Mouse (Mus musculus): Measurements from ENCODE around the gene Ugt1a8. TPM values are rescaled to one million over a fixed set of nuclear protein-coding genes. Genes with fewer than 3 reads are reported as not detected.
"Not testable (repeated sequence)": the region's sequence is repeated elsewhere in the genome, so short reads cannot be mapped to it uniquely, and the experiment has no call there.

Gene Ugt1a8
- polyA plus RNA-seq, 1 experiment from 2014 or later, result not detected

DNA sequence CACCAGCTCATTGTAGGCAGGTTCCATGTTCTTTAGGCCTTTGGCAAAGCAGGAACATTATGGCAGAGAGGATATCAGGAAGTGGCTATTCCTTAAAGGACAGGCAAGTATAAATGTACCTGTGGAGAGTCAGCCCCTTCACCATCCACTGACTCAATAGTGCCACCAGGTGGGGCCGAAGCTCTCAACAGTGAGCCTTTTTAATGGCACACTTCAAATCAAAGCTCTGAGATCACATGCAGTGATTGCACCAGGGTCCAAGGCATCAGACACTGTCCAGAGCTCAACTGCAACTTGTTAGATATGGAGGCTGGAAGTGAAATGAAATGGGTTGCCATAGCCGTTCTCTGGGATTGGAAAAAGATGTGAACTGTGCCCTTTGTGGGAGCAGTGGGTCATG lies 57.7 kb downstream of the Ugt1a8 start:
- not testable (repeated sequence) for H3K9me3 ChIP-seq (replicated peaks); ATAC-seq (replicated peaks; ENCODE audit: low FRiP score); H3K27ac ChIP-seq; H3K4me1 ChIP-seq; H3K36me3 ChIP-seq; H3K9ac ChIP-seq; H3K4me2 ChIP-seq; H3K27me3 ChIP-seq; H3K4me3 ChIP-seq (replicated peaks)
- WGBS, result 83% methylated on average over 2 of the region's 2 CpGs

DNA sequence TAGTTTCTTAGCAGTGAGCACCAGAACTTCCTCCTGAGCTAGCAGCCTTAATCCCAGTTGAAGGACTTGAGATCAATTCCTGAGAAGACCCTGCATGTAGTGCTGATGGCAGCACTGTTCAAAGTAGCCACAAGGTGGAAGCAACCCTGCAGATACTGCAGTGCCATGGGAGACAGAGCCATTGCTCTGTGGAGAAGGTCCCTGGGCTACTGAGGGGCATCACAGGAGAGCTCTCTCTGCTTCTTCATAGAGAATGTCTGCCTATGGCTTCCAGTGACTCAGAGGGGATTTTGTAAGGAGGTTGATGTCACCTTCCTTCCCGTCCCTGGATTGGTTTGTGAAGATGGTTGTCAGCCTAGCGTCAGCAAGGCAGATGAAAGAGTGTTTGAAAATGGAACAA lies 62.5 kb downstream of the Ugt1a8 start:
- not testable (repeated sequence) for H3K9ac ChIP-seq; H3K9me3 ChIP-seq (replicated peaks); H3K4me1 ChIP-seq; H3K27me3 ChIP-seq; H3K27ac ChIP-seq; H3K4me3 ChIP-seq (replicated peaks); ATAC-seq (replicated peaks; ENCODE audit: low FRiP score); H3K36me3 ChIP-seq; H3K4me2 ChIP-seq
- WGBS, result 79% methylated on average over 2 of the region's 2 CpGs

DNA sequence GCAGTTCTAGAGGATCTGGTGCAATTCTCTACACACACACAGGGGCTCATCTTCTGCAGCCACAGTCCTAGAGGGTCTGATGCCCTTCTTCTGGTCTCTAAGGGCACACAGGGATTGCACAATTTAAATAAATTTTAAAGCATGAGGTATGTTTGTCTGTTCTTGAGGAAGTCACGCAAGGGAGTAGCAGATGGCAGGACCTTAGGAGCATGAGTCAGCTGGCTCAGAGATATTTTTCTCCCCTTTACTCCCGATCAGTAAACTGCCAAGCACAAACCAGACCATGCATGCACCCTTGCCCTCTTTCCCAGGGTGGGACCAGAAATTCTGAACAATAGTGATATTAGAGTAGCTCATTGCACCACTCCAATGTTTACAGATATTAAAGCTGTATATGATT lies 70.8 kb downstream of the Ugt1a8 start:
- Histone ChIP-seq H3K9me3 (replicated peaks) (no peaks in the 10 kb centered on the region), H3K27ac (no peak overlapping the region), H3K4me3 (replicated peaks) (no peak overlapping the region), H3K4me2 (no peak overlapping the region), H3K9ac (no peak overlapping the region), H3K36me3 (no peaks in the 10 kb centered on the region), H3K4me1 (no peaks in the 10 kb centered on the region), H3K27me3 (no peaks in the 10 kb centered on the region)
- 78% methylated on average over 2 of the region's 2 CpGs for WGBS
- ATAC-seq (replicated peaks; ENCODE audit: low FRiP score), result no peak

DNA sequence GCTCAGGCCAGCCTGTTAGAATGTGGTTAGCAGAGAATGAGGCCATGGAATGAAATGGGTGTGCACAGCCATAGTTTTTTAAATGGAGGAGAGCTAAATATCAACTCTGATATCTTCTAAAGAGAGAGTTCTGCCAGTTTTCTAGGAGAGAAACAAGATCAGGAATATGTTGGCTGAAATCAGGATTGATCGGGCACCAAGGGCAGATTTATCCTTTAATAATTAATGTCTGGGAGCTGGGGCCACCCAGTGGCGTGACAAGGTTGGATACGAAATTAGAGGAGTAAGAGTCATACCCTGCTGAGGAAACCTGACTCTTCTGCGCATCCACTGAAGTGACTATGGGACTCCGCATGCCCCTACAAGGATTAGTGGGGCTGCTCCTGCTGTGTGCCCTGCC lies 78.1 kb downstream of the Ugt1a8 start, which contains the start of gene Ugt1a5:
Gene Ugt1a5 (plus strand): TSS at position 302 of the 400 bp plus-strand sequence.
- no peak for ATAC-seq (replicated peaks; ENCODE audit: low FRiP score)
- H3K4me1 ChIP-seq, result no peaks in the 10 kb centered on the region
- H3K9ac ChIP-seq, result no peak within 1 kb of the TSS
- no peaks in the 10 kb centered on the region for H3K27me3 ChIP-seq
- H3K27ac ChIP-seq, result no peak within 1 kb of the TSS
- H3K9me3 ChIP-seq (replicated peaks), result no peaks in the 10 kb centered on the region
- 81% methylated on average over 5 of the region's 5 CpGs for WGBS
- H3K36me3 ChIP-seq, result no peaks in the 10 kb centered on the region
- no peak within 1 kb of the TSS for H3K4me3 ChIP-seq (replicated peaks)
- no peak within 1 kb of the TSS for H3K4me2 ChIP-seq

DNA sequence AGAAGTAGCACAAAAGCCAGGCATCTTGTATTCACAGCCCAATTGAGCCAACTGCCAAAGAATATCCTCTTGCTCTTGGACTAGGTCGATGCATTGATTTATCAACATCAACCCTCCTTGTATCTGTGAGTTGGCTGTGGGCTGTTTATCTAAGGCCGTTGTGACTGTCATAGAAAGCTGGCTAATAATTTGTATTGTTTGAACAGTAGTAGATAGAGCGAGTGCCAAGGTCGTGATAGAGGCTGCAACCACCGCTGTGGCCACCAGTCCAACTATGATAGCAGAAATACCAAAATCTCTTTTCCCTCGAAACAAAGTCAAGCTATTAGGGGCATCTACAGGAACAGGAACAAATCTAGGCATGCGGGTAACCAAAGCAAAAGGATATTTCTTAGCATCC lies 84.6 kb downstream of the Ugt1a8 start:
- WGBS, result 72% methylated on average over 7 of the region's 7 CpGs
- not testable (repeated sequence) for H3K27ac ChIP-seq

DNA sequence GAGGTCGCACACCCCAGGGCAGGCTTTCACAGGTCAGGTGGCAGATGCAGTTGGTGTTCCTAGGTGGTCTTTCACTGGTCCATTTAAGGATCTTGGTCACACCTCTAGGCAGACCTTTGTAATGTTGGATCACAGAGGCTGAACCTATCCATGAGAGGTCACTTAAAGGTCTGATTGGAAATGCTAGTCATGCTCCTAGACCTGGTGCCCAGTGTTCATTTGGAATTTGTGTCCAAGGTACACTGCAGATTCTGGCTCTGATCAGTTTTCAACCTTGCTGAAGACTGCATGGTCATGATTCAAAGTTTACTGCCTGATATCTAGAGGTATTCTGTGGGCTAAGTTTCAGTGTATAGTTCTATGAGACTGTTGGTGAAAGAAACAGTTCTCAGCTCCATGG lies 92.0 kb downstream of the Ugt1a8 start:
- Histone ChIP-seq H3K27ac (no peak overlapping the region), H3K9ac (no peak overlapping the region), H3K4me2 (no peak overlapping the region), H3K4me3 (replicated peaks) (no peak overlapping the region), H3K27me3 (no peaks in the 10 kb centered on the region), H3K36me3 (peaks cover 4% of the 10 kb centered on the region; the same call in 1 of the 2 replicates), H3K9me3 (replicated peaks) (peaks cover 21% of the 10 kb centered on the region), H3K4me1 (no peaks in the 10 kb centered on the region)
- ATAC-seq (replicated peaks; ENCODE audit: low FRiP score), result no peak
- WGBS, result 96% methylated on average over 1 of the region's 1 CpGs

More for the DNA sequence above, 84.6 kb downstream of the Ugt1a8 start:
- H3K9me3 ChIP-seq (replicated peaks), result peaks cover 13% of the 10 kb centered on the region
- not testable (repeated sequence) for H3K4me3 ChIP-seq (replicated peaks); H3K4me1 ChIP-seq; H3K36me3 ChIP-seq; H3K4me2 ChIP-seq; H3K27me3 ChIP-seq; H3K9ac ChIP-seq; ATAC-seq (replicated peaks; ENCODE audit: low FRiP score)

DNA sequence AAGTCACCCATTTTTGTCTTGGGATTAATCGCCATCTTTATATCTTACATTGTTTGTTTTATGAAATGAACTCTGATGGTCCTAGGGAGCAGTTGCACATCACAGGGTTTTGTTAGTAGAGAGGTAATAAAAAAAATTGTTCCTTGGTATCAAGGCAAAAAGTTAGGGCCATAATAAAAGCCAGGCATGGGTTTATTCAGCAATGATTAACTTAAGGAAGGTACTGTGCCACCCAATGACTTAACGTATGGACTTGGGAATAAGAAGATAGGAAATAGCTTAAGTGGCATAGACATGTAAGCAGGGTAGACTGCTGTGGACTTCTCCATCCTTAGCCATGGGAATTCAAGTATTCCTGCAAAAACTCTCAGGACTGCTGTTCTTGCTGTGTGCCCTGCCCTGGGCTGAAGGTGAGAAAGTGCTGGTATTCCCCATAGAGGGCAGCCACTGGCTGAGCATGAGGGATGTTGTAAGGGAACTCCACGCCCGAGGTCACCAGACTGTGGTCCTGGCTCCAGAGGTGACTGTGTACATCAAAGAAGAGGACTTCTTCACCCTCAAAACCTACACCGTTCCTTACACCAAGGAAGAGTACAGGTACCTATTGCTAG lies 98.8 kb downstream of the Ugt1a8 start:
- Histone ChIP-seq H3K4me3 (replicated peaks) (no peak overlapping the region), H3K4me2 (no peak overlapping the region), H3K9me3 (replicated peaks) (no peaks in the 10 kb centered on the region), H3K27ac (no peak overlapping the region), H3K4me1 (no peaks in the 10 kb centered on the region), H3K27me3 (no peaks in the 10 kb centered on the region), H3K36me3 (no peaks in the 10 kb centered on the region), H3K9ac (no peak overlapping the region)
- ATAC-seq (replicated peaks; ENCODE audit: low FRiP score), result no peak
- WGBS, result 89% methylated on average over 5 of the region's 5 CpGs

DNA sequence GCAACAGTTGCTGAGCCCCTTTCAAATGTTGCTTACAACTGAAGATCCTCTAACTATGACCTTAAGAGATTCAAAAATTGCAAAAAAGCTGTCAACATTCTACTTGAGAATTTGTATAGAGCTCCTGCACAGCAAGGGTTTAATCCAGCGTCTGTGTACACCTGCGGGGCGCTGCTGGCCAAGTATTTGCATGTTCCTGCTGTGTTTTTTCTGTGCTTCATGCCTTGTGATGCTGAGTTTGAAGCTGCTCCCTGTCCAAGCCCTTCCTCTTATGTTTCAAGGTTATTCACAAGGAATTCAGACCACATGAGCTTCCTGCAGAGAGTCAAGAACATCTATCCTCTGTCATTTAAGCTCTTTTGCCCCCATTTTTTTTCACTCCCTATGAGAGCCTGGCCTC lies 104.5 kb downstream of the Ugt1a8 start:
- Histone ChIP-seq H3K4me1 (no peaks in the 10 kb centered on the region), H3K36me3 (no peaks in the 10 kb centered on the region), H3K9me3 (replicated peaks) (no peaks in the 10 kb centered on the region), H3K27me3 (no peaks in the 10 kb centered on the region), H3K9ac (no peak overlapping the region), H3K27ac (no peak overlapping the region), H3K4me2 (no peak overlapping the region), H3K4me3 (replicated peaks) (no peak overlapping the region)
- WGBS, result 76% methylated on average over 3 of the region's 3 CpGs
- ATAC-seq (replicated peaks; ENCODE audit: low FRiP score), result no peak

DNA sequence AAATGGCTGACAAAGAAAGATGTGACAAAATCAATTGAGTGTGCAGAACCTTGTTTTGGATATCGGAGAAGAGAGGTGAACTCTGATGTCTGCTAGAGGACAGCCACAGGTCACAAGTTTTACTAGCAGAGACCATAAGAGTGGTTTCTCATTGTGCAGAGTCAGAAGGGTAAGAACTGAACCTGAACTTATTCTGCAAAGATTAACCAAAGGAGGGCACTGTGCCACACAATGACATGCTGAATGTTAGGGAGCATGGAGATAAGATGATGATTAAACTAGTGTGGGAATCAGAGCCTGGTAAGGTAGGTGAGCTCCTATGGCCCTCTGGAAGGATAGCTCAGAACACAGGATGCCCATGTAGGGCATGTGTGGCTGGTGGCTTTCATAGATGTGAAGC lies 108.1 kb downstream of the Ugt1a8 start:
- Histone ChIP-seq H3K4me1 (peaks cover 3% of the 10 kb centered on the region; the same call in 1 of the 2 replicates), H3K4me3 (replicated peaks) (no peak overlapping the region), H3K27me3 (no peaks in the 10 kb centered on the region), H3K9me3 (replicated peaks) (no peaks in the 10 kb centered on the region), H3K9ac (no peak overlapping the region), H3K27ac (no peak overlapping the region), H3K36me3 (no peaks in the 10 kb centered on the region), H3K4me2 (no peak overlapping the region)
- peak; percentile 60; the same call in 1 of the 2 replicates for ATAC-seq (replicated peaks; ENCODE audit: low FRiP score)
- WGBS, result 54% methylated on average over 1 of the region's 1 CpGs

DNA sequence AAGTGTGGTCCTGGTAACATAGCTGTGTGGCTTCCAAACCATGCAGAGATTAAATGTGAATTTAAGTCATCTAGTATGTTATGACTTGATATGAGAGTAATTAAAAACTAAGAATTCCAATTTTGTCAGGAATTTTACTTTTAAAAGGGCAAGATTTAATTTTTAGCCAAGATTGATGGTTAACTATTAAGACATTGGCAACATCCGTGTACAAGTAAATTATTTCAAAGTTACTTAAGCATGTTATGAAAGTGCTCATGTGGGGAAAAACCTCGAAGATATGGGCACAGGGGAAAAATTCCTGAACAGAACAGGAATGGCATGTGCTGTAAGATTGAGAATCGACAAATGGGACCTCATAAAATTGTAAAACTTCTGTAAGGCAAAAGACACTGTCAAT lies 109.8 kb downstream of the Ugt1a8 start:
- Histone ChIP-seq H3K27ac (no peak overlapping the region), H3K36me3 (no peaks in the 10 kb centered on the region), H3K27me3 (no peaks in the 10 kb centered on the region), H3K9me3 (replicated peaks) (no peaks in the 10 kb centered on the region), H3K4me2 (no peak overlapping the region), H3K9ac (no peak overlapping the region), H3K4me3 (replicated peaks) (no peak overlapping the region), H3K4me1 (peaks cover 3% of the 10 kb centered on the region; the same call in 1 of the 2 replicates)
- 61% methylated on average over 3 of the region's 3 CpGs for WGBS
- ATAC-seq (replicated peaks; ENCODE audit: low FRiP score), result no peak

DNA sequence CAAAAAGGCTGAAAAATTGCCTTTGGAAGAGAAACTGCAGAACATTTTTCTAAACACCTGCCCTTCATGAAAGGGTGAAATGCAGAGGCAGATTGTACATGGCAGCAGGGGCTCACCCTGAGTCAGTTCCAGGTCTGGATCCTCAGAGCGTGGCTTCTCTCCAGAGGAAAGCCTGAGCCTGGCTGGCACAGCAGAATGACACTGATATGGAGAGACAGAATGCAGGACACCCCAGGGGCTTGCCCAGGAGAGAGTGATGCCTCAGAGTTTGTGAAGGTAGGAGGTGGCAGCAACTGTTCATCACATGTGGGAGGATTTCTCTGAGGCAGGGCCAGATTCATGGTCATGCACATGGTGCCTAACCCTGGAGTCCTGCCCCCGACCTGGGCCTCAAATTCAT lies 112.4 kb downstream of the Ugt1a8 start:
- Histone ChIP-seq H3K36me3 (no peaks in the 10 kb centered on the region), H3K4me3 (replicated peaks) (no peak overlapping the region), H3K27me3 (no peaks in the 10 kb centered on the region), H3K9ac (no peak overlapping the region), H3K4me1 (peaks cover 5% of the 10 kb centered on the region; the same call in 1 of the 2 replicates), H3K4me2 (no peak overlapping the region), H3K9me3 (replicated peaks) (no peaks in the 10 kb centered on the region), H3K27ac (peak overlapping the region; percentile 76)
- ATAC-seq (replicated peaks; ENCODE audit: low FRiP score), result peak; percentile 40; the same call in 1 of the 2 replicates
- WGBS, result 58% methylated on average over 2 of the region's 2 CpGs

DNA sequence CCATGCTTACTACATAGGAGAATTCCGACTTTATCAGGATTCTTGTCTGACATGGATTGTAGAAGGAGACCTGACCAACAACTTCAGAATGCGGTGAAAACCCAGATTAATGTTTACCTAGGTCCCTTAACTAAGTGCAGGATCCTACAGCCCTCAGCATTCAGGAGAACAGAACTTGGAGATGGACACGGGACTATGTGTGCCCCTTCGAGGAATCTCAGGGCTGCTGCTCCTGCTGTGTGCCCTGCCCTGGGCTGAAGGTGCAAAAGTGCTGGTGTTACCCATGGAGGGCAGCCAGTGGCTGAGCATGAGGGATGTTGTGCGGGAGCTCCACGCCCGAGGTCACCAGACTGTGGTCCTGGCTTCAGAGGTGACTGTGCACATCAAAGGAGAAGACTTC lies 112.8 kb downstream of the Ugt1a8 start, which contains the start of gene Ugt1a2:
Gene Ugt1a2 (plus strand): TSS at position 146 of the 400 bp plus-strand sequence.
- H3K36me3 ChIP-seq, result no peaks in the 10 kb centered on the region
- H3K27me3 ChIP-seq, result no peaks in the 10 kb centered on the region
- H3K4me3 ChIP-seq (replicated peaks), result no peak within 1 kb of the TSS
- ATAC-seq (replicated peaks; ENCODE audit: low FRiP score), result peak; percentile 64; the same call in 1 of the 2 replicates
- peak within 1 kb of the TSS; percentile 76 for H3K27ac ChIP-seq
- H3K4me1 ChIP-seq, result peaks cover 9% of the 10 kb centered on the region; the same call in 1 of the 2 replicates
- no peak within 1 kb of the TSS for H3K4me2 ChIP-seq
- no peaks in the 10 kb centered on the region for H3K9me3 ChIP-seq (replicated peaks)
- 66% methylated on average over 7 of the region's 7 CpGs for WGBS
- H3K9ac ChIP-seq, result no peak within 1 kb of the TSS

All from kidney, embryonic 15.5 days (tissue).